Comparison of ENCODE assay signal across 7 mouse cellular contexts in the genomic region with DNA sequence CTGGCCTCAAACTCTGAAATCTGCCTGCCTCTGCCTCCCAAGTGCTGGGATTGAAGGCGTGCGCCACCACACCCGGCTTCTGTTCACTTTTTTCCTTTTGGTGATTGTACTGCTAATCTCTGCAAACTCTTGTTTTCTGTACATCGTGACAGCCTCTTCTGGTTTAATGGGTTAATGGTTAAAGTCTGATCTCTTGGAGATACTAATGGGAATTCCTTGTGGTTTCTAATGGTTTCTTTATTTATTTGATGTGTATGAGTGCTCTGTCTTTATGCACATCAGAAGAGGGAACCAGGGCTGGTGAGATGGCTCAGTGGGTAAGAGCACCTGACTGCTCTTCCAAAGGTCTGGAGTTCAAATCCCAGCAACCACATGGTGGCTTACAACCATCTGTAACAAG. TPM values are rescaled to one million over a fixed set of nuclear protein-coding genes. Genes with fewer than 3 reads are reported as not detected.
"Had no signal": no experiment of that assay in that cellular context is flagged by ENCODE, and none has a peak within 500 bp of the region (broad histone marks: within the 10 kb centered on the region; RNA-seq: fewer than 3 reads in every experiment).

No protein-coding gene starts in this region.

RNA-seq across cellular contexts. Expression of gene Six1, which starts 28.1 kb away (rescaled TPM):
- total RNA-seq: hematopoietic stem cell, adult 5-6 weeks; layer of hippocampus, postnatal 25 days had no signal
- polyA plus RNA-seq: inflammation-experienced regulatory T-cells, adult 6 months; intestine, embryonic 14.5 days; intestine, embryonic 16.5 days; intestine, postnatal 0 days; large intestine, adult 2 months had no signal

RNA-seq across cellular contexts. Expression of gene Six4, which starts 31.4 kb away (rescaled TPM):
- total RNA-seq: hematopoietic stem cell, adult 5-6 weeks had no signal
